Mouse (Mus musculus) activated CD4-positive, CD25-positive, alpha-beta regulatory T cell (primary cell): ENCODE measurements around the gene Cnpy4. TPM values are rescaled to one million over a fixed set of nuclear protein-coding genes. Genes with fewer than 3 reads are reported as not detected.

ENCODE experiments used
- polyA plus RNA-seq, 2 experiments: library from polyadenylated mRNA; unstranded; fragments of 100-300 nt; shearing (Covaris generic); gene quantifications; one replicate each; pipeline ENCODE4 v1.2.1; 2017

Gene Cnpy4
- 10 to 100 TPM; 13.7 to 14.6 TPM for polyA plus RNA-seq

GRCm38 (mm10) chr5:138186950-138187638 lies at the start of gene Cnpy4, which contains the start of gene Taf6:
TSS of gene Cnpy4 (plus strand) at chr5:138187485.
TSS of gene Taf6 (minus strand) at chr5:138187451.

GRCm38 (mm10) chr5:138155443-138155976 lies 31.8 kb upstream of the Cnpy4 start, which contains the start of gene Zfp113:
TSS of gene Zfp113 (minus strand) at chr5:138155744.

GRCm38 (mm10) chr5:138160842-138161665 lies 26.2 kb upstream of the Cnpy4 start, which contains the start of gene Cops6:
TSS of gene Cops6 (plus strand) at chr5:138161071.

GRCm38 (mm10) chr5:138171695-138172491 lies 15.4 kb upstream of the Cnpy4 start, which contains the start of the genes Ap4m1 and Mcm7:
TSS of gene Ap4m1 (plus strand) at chr5:138172002.
TSS of gene Mcm7 (minus strand) at chr5:138172422.

GRCm38 (mm10) chr5:138193771-138194727 lies 6.8 kb downstream of the Cnpy4 start, which contains the start of gene Mblac1:
TSS of gene Mblac1 (plus strand) at chr5:138194314.

GRCm38 (mm10) chr5:138225700-138226099 lies 38.4 kb downstream of the Cnpy4 start, which contains the start of gene Nxpe5:
TSS of gene Nxpe5 (plus strand) at chr5:138225898.

Other genes with a start within 250 kb of the Cnpy4 start
- under 1 TPM in 1 of 2 experiments, not detected in 1; 0.06 TPM for gene Gjc3, start 224.4 kb upstream of the Cnpy4 start, polyA plus RNA-seq
- not detected for gene Azgp1, start 206.0 kb upstream of the Cnpy4 start, polyA plus RNA-seq
- gene Smok3a, start 166.2 kb upstream of the Cnpy4 start, polyA plus RNA-seq, result under 1 TPM in 1 of 2 experiments, not detected in 1; 0.10 TPM
- under 1 TPM in 1 of 2 experiments, not detected in 1; 0.50 TPM for gene Smok3b, start 166.1 kb upstream of the Cnpy4 start, polyA plus RNA-seq
- under 1 TPM in 1 of 2 experiments, not detected in 1; 0.20 TPM for gene Smok3c, start 134.3 kb upstream of the Cnpy4 start, polyA plus RNA-seq
- 10 to 100 TPM; 13.7 to 15.0 TPM for gene Zkscan1, start 102.4 kb upstream of the Cnpy4 start, polyA plus RNA-seq
- gene Zscan21, start 70.6 kb upstream of the Cnpy4 start, polyA plus RNA-seq, result 10 to 100 TPM; 25.9 to 26.6 TPM
- gene Zfp113, start 31.7 kb upstream of the Cnpy4 start, polyA plus RNA-seq, result 10 to 100 TPM; 13.8 to 18.1 TPM
- gene Cops6, start 26.4 kb upstream of the Cnpy4 start, polyA plus RNA-seq, result 100 to 1,000 TPM; 201 to 238 TPM
- gene Ap4m1, start 15.5 kb upstream of the Cnpy4 start, polyA plus RNA-seq, result 10 to 100 TPM in 1 of 2 experiments, 1 to 10 TPM in 1; 4.1 to 11.6 TPM
- 10 to 100 TPM; 79.6 to 79.8 TPM for gene Mcm7, start 15.1 kb upstream of the Cnpy4 start, polyA plus RNA-seq
- 10 to 100 TPM; 34.4 to 42.4 TPM for gene Taf6, start within 50 bp of the Cnpy4 start, polyA plus RNA-seq
- 1 to 10 TPM; 1.1 to 2.5 TPM for gene Mblac1, start 6.8 kb downstream of the Cnpy4 start, polyA plus RNA-seq
- gene Nxpe5, start 38.4 kb downstream of the Cnpy4 start, polyA plus RNA-seq, result under 1 TPM; 0.06 to 0.86 TPM
- gene Lamtor4, start 68.0 kb downstream of the Cnpy4 start, polyA plus RNA-seq, result 100 to 1,000 TPM in 1 of 2 experiments, 10 to 100 TPM in 1; 81.7 to 117 TPM
- 10 to 100 TPM; 20.7 to 48.2 TPM for gene BC037034, start 76.5 kb downstream of the Cnpy4 start, polyA plus RNA-seq
- gene Gal3st4, start 85.4 kb downstream of the Cnpy4 start, polyA plus RNA-seq, result under 1 TPM; 0.28 to 0.37 TPM
- gene Gm43720, start 92.5 kb downstream of the Cnpy4 start, polyA plus RNA-seq, result under 1 TPM in 1 of 2 experiments, not detected in 1; 0.28 TPM
- gene Gpc2, start 92.5 kb downstream of the Cnpy4 start, polyA plus RNA-seq, result 1 to 10 TPM in 1 of 2 experiments, under 1 TPM in 1; 0.82 to 1.3 TPM
- 1 to 10 TPM in 1 of 2 experiments, under 1 TPM in 1; 0.85 to 3.1 TPM for gene Stag3, start 92.8 kb downstream of the Cnpy4 start, polyA plus RNA-seq
- 10 to 100 TPM in 1 of 2 experiments, 1 to 10 TPM in 1; 2.5 to 37.9 TPM for gene Pvrig, start 154.5 kb downstream of the Cnpy4 start, polyA plus RNA-seq